Mouse (Mus musculus) liver, embryonic 13.5 days (tissue): Measurements from ENCODE around the gene Lrrc46. TPM values are rescaled to one million over a fixed set of nuclear protein-coding genes. Genes with fewer than 3 reads are reported as not detected.

ENCODE experiments used
- microRNA-seq: library from miRNA; unstranded; fragments of <30 nt; microRNA quantifications from one replicate; pipeline ENCODE4, GENCODE M21; 2016
- polyA plus RNA-seq: library from polyadenylated mRNA; unstranded; fragments of >200 nt; fragmentation: Nextera tagmentation; extraction: Ambion mirVana; gene quantifications from 2 replicates; pipeline ENCODE4 v1.2.1, GENCODE M21; 2015

Lrrc46 gene
- polyA plus RNA-seq, 1 experiment from 2014 or later: 0.38 TPM

Small RNA genes within 50 kb of the gene (microRNA-seq; reads per million reads assigned to microRNA genes)
- not detected for gene Mir8103

Other genes starting within 250 kb of the Lrrc46 start
- gene Nfe2l1, start 211.4 kb downstream of the Lrrc46 start, polyA plus RNA-seq: 19.2 and 20.2 TPM in 2 replicates
- gene Copz2, start 191.5 kb downstream of the Lrrc46 start, polyA plus RNA-seq: 19.7 and 20.0 TPM in 2 replicates
- 39.6 and 44.4 TPM in 2 replicates for gene Cdk5rap3, start 124.9 kb downstream of the Lrrc46 start, polyA plus RNA-seq
- 4.4 and 5.2 TPM in 2 replicates for gene Prr15l, start 113.3 kb downstream of the Lrrc46 start, polyA plus RNA-seq
- gene Pnpo, start 97.4 kb downstream of the Lrrc46 start, polyA plus RNA-seq: 652 and 660 TPM in 2 replicates
- 13.0 and 15.3 TPM in 2 replicates for gene Sp2, start 58.4 kb downstream of the Lrrc46 start, polyA plus RNA-seq
- gene Sp6, start 28.0 kb downstream of the Lrrc46 start, polyA plus RNA-seq: 0.05 and 0.08 TPM in 2 replicates
- 10.0 and 11.2 TPM in 2 replicates for gene Scrn2, start 11.5 kb downstream of the Lrrc46 start, polyA plus RNA-seq
- 45.7 and 51.4 TPM in 2 replicates for gene Mrpl10, start 153 bp upstream of the Lrrc46 start, polyA plus RNA-seq
- 2.3 and 2.7 TPM in 2 replicates for gene Osbpl7, start 9.2 kb upstream of the Lrrc46 start, polyA plus RNA-seq
- gene Tbx21, start 73.9 kb upstream of the Lrrc46 start, polyA plus RNA-seq: not detected in 2 replicates
- gene Tbkbp1, start 110.1 kb upstream of the Lrrc46 start, polyA plus RNA-seq: 1.0 and 1.1 TPM in 2 replicates
- gene Kpnb1, start 146.5 kb upstream of the Lrrc46 start, polyA plus RNA-seq: 29.2 and 30.8 TPM in 2 replicates
- gene Npepps, start 239.2 kb upstream of the Lrrc46 start, polyA plus RNA-seq: 19.1 and 22.0 TPM in 2 replicates